Mouse (Mus musculus): ENCODE measurements around the gene Ftl1. TPM values are rescaled to one million over a fixed set of nuclear protein-coding genes. Genes with fewer than 3 reads are reported as not detected.

The Ftl1 gene
- polyA plus RNA-seq, 1 experiment from 2014 or later: 5,518 TPM

DNA sequence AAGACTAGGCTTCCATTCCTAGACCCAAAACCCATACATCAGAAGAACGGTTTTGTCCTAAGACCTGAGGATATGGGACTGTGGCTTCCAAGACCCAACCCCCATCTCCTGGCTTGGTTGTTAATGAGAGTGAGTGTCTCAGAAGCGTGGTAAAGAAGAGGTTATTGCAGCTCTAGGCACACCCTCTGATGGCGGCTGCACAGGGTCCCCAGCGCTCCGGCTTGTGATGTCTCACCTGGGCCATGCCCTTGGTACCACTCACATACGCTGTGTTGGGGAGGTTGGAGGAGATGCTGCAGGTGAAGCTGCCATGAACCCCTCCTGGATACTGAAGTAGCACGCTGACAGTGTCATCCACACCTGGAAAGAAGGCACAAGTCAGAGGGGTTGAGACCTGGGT lies 19.1 kb upstream of the Ftl1 start:
- peaks cover 4% of the 10 kb centered on the region; the same call in 1 of the 2 replicates for H3K4me1 ChIP-seq (ENCODE audit: insufficient read depth)
- no peak overlapping the region for H3K4me3 ChIP-seq (ENCODE audit: low read depth, low read length)
- H3K9ac ChIP-seq (replicated peaks): no peak overlapping the region
- TF ChIP-seq CTCF (IDR thresholded peaks at IDR 0.05; ENCODE audit: low read depth): no peak
- TF ChIP-seq EP300 (IDR thresholded peaks at IDR 0.05; ENCODE audit: low read depth): no peak
- 92% methylated on average over 7 of the region's 7 CpGs for WGBS (ENCODE audit: insufficient replicate concordance)
- peaks cover 9% of the 10 kb centered on the region for H3K36me3 ChIP-seq (replicated peaks; ENCODE audit: insufficient read depth, low read length)
- no peak overlapping the region for H3K4me2 ChIP-seq (ENCODE audit: low read depth, low read length)
- no peaks in the 10 kb centered on the region for H3K27me3 ChIP-seq (ENCODE audit: insufficient read depth, low read length)
- no peak for DNase-seq
- no peak for ATAC-seq
- H3K9me3 ChIP-seq (ENCODE audit: low read length): no peaks in the 10 kb centered on the region
- no peak overlapping the region for H3K27ac ChIP-seq (ENCODE audit: low read depth)

GRCm38 (mm10) chr7:45477003-45477402 lies 17.3 kb upstream of the Ftl1 start:
- H3K4me1 ChIP-seq (ENCODE audit: insufficient read depth): peaks cover 4% of the 10 kb centered on the region; the same call in 1 of the 2 replicates
- no peak overlapping the region for H3K9ac ChIP-seq (replicated peaks)
- H3K27ac ChIP-seq (ENCODE audit: low read depth): no peak overlapping the region
- peak; percentile 60; the same call in 1 of the 2 replicates for ATAC-seq
- no peak overlapping the region for H3K4me2 ChIP-seq (ENCODE audit: low read depth, low read length)
- DNase-seq: peak; percentile 60
- no peak overlapping the region for H3K4me3 ChIP-seq (ENCODE audit: low read depth, low read length)
- no peaks in the 10 kb centered on the region for H3K27me3 ChIP-seq (ENCODE audit: insufficient read depth, low read length)
- peaks cover 9% of the 10 kb centered on the region for H3K36me3 ChIP-seq (replicated peaks; ENCODE audit: insufficient read depth, low read length)
- peak; percentile 89 for TF ChIP-seq CTCF (IDR thresholded peaks at IDR 0.05; ENCODE audit: low read depth)
- TF ChIP-seq EP300 (IDR thresholded peaks at IDR 0.05; ENCODE audit: low read depth): no peak
- H3K9me3 ChIP-seq (ENCODE audit: low read length): no peaks in the 10 kb centered on the region
- WGBS (ENCODE audit: insufficient replicate concordance): 20% methylated on average over 3 of the region's 3 CpGs

DNA sequence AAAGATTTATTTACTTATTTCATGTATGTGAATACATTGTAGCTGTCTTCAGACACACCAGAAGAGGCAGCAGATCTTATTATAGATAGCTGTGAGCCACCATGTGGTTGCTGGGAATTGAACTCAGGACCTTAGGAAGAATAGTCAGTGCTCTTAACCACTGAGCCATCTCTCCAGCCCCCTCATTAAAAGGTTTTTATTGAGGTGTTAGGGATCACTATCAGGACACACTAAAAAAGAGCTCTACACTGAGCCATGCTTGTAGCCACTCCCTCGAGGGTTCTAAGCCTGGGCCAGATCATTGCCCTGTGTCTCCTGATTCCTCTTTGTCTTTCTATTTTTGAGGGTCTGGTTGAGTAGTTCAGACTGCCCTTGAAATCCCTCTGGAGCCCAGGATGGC lies 16.8 kb upstream of the Ftl1 start:
- H3K9ac ChIP-seq (replicated peaks): no peak overlapping the region
- 40% methylated on average over 1 of the region's 1 CpGs for WGBS (ENCODE audit: insufficient replicate concordance)
- no peak for TF ChIP-seq CTCF (IDR thresholded peaks at IDR 0.05; ENCODE audit: low read depth)
- no peak for TF ChIP-seq EP300 (IDR thresholded peaks at IDR 0.05; ENCODE audit: low read depth)

DNA sequence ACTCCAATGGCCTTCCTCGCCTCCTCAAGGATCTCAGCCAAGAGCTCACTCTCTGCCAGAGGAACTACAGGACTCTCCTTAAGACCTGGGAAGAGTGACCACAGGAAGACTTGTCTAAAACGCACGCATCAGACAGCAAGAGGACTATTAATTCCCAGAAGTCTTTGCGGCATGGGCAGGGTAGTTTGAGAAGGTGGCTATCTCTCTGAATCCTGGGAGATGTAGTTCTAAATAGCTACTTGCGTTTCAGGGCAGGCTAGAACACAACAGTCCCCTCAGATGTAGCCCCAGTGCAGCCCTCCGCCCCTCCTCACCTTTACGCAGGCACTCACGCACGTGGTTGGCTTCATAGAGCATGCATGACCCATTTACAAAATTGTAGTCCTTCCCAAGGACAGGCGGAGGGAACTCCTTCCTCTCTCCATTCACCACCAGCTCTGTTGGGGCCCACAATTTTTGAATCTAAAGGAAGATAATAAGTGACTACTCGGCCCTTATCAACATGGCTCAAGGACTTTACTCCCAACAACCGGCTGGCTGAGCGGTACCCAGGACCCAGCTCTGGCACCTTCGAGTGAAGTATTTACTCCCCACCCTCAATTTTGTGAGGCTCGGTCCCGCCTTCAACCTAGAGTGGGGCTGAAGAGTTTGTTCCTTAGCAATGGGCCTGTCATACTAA lies 15.7 kb upstream of the Ftl1 start:
- no peak overlapping the region for H3K9ac ChIP-seq (replicated peaks)
- no peak overlapping the region for H3K27ac ChIP-seq (ENCODE audit: low read depth)
- H3K27me3 ChIP-seq (ENCODE audit: insufficient read depth, low read length): no peaks in the 10 kb centered on the region
- TF ChIP-seq EP300 (IDR thresholded peaks at IDR 0.05; ENCODE audit: low read depth): no peak
- no peak for TF ChIP-seq CTCF (IDR thresholded peaks at IDR 0.05; ENCODE audit: low read depth)
- H3K36me3 ChIP-seq (replicated peaks; ENCODE audit: insufficient read depth, low read length): peaks cover 9% of the 10 kb centered on the region
- no peak overlapping the region for H3K4me3 ChIP-seq (ENCODE audit: low read depth, low read length)
- no peak for ATAC-seq
- DNase-seq: no peak
- H3K4me1 ChIP-seq (ENCODE audit: insufficient read depth): peaks cover 2% of the 10 kb centered on the region; the same call in 1 of the 2 replicates
- no peaks in the 10 kb centered on the region for H3K9me3 ChIP-seq (ENCODE audit: low read length)
- 64% methylated on average over 16 of the region's 16 CpGs for WGBS (ENCODE audit: insufficient replicate concordance)
- peak overlapping the region; percentile 26; the same call in 1 of the 2 replicates for H3K4me2 ChIP-seq (ENCODE audit: low read depth, low read length)

More for the DNA sequence above, 16.8 kb upstream of the Ftl1 start:
- no peak for ATAC-seq
- H3K27ac ChIP-seq (ENCODE audit: low read depth): no peak overlapping the region
- H3K27me3 ChIP-seq (ENCODE audit: insufficient read depth, low read length): no peaks in the 10 kb centered on the region
- no peak overlapping the region for H3K4me2 ChIP-seq (ENCODE audit: low read depth, low read length)
- DNase-seq: no peak
- peaks cover 2% of the 10 kb centered on the region; the same call in 1 of the 2 replicates for H3K4me1 ChIP-seq (ENCODE audit: insufficient read depth)
- H3K4me3 ChIP-seq (ENCODE audit: low read depth, low read length): no peak overlapping the region
- H3K9me3 ChIP-seq (ENCODE audit: low read length): no peaks in the 10 kb centered on the region
- H3K36me3 ChIP-seq (replicated peaks; ENCODE audit: insufficient read depth, low read length): peaks cover 9% of the 10 kb centered on the region

DNA sequence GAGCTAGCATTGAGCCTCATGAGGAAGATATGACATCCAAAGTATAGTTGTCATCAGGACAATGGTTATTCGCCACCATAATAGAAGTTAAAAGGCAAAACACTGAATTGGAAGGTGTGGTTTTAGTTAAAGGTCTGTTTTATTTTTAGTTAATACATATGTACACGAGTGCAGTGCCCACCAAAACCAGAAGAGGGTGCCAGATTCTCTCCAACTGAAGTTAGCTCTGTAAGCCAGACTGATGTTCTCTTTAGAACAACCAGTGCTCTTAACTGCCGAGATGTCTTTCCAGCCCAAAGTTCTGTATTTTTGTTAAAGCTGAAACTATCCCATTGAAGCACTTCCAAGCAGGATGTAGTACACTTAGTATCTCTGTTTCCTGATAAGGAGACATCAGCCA lies 11.2 kb upstream of the Ftl1 start:
- H3K9me3 ChIP-seq (ENCODE audit: low read length): no peaks in the 10 kb centered on the region
- no peaks in the 10 kb centered on the region for H3K27me3 ChIP-seq (ENCODE audit: insufficient read depth, low read length)
- DNase-seq (peak; percentile 82), ATAC-seq (no peak)
- H3K4me2 ChIP-seq (ENCODE audit: low read depth, low read length): no peak overlapping the region
- H3K4me1 ChIP-seq (ENCODE audit: insufficient read depth): peaks cover 11% of the 10 kb centered on the region
- TF ChIP-seq EP300 (IDR thresholded peaks at IDR 0.05; ENCODE audit: low read depth) (no peak), CTCF (IDR thresholded peaks at IDR 0.05; ENCODE audit: low read depth) (peak; percentile 88)
- peaks cover 5% of the 10 kb centered on the region for H3K36me3 ChIP-seq (replicated peaks; ENCODE audit: insufficient read depth, low read length)
- no peak overlapping the region for H3K4me3 ChIP-seq (ENCODE audit: low read depth, low read length)
- no peak overlapping the region for H3K9ac ChIP-seq (replicated peaks)
- H3K27ac ChIP-seq (ENCODE audit: low read depth): no peak overlapping the region
- WGBS (ENCODE audit: insufficient replicate concordance): 8% methylated on average over 3 of the region's 3 CpGs

GRCm38 (mm10) chr7:45467090-45467670 lies 7.5 kb upstream of the Ftl1 start:
- DNase-seq: no peak
- Histone ChIP-seq H3K9me3 (ENCODE audit: low read length) (no peaks in the 10 kb centered on the region), H3K4me2 (ENCODE audit: low read depth, low read length) (peak overlapping the region; percentile 98), H3K4me3 (ENCODE audit: low read depth, low read length) (peak overlapping the region; percentile 93), H3K27ac (ENCODE audit: low read depth) (no peak overlapping the region; the same call in 1 of the 2 replicates), H3K36me3 (replicated peaks; ENCODE audit: insufficient read depth, low read length) (peaks cover 20% of the 10 kb centered on the region), H3K4me1 (ENCODE audit: insufficient read depth) (peaks cover 16% of the 10 kb centered on the region), H3K9ac (replicated peaks) (peak overlapping the region; percentile 84), H3K27me3 (ENCODE audit: insufficient read depth, low read length) (no peaks in the 10 kb centered on the region)
- TF ChIP-seq EP300 (IDR thresholded peaks at IDR 0.05; ENCODE audit: low read depth) (no peak), CTCF (IDR thresholded peaks at IDR 0.05; ENCODE audit: low read depth) (no peak)
- WGBS (ENCODE audit: insufficient replicate concordance): 41% methylated on average over 7 of the region's 7 CpGs
- ATAC-seq: peak; percentile 24

Measured in liver, postnatal 0 days (tissue).